Mouse (Mus musculus) Muller cell, postnatal 12 days (primary cell): ENCODE data around the gene Klhl4.

Source experiments
- DNase-seq: peaks from one replicate; pipeline ENCODE4 v3.0.0-alpha.2; 2015; ENCODE audit errors: inconsistent ontology term

The Klhl4 gene

DNA sequence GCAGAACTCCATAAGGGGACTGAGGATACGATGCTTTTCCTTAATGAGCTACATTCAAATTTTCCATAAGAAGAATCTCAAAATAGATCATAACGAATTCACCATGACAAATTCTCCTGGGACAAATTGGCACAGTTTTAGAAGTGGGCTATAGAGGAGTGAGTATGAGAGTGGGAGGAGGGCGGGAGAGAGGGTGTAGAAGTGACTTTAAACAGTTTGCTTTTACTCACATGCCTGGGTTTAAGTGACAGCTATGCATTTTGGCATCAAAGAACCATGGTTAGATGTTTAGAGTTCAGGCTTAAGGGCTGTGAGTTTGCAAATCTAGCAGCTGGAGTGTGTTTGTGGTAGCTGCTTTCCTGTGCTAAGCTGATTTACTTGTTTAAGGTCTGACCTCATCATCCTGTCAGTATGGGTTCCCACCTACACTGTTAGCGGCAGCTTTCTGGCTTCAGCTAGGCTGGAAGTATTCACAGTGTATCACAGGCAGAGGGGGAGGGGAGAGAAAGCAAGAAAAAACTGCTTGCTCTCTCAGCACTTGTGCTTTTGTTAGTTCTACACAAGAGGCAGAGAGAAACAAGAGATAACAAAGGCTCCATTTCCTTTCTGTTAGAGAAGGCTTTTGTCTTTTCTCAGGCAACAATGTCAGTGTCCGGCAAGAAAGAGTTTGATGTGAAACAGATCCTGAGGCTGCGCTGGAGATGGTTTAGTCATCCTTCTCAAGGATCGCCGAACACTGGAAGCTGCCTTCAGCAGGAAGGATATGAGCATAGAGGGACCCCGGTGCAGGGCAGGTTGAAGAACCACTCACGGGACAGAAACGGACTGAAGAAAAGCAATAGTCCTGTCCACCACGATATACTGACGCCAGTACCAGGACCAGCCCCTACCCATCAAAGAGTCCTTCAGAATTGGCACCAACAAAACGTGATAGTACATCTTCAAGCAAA lies at the start of gene Klhl4:
TSS of gene Klhl4 (plus strand) at position 552 of the 950 bp plus-strand sequence.
- peak; percentile 13 for DNase-seq

DNA sequence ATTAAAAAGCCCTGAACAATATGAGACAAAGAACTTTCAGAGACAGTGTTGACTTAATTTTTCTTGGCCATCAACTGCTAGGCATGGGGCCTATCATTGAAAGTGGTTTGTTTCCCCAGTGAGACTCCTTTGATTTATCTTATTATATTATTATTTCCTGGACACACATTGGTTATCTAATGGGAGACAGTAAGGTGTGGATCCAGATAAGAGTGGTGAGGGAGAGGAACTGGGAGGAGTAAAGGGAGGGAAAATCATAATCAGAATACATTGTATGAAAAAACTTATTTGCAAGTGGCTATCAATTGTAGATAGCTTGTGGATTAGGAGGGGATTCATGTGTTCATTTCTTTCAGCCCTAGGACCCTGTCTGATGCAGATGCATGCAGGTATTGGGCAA lies 10.0 kb downstream of the Klhl4 start:
- DNase-seq, result no peak

DNA sequence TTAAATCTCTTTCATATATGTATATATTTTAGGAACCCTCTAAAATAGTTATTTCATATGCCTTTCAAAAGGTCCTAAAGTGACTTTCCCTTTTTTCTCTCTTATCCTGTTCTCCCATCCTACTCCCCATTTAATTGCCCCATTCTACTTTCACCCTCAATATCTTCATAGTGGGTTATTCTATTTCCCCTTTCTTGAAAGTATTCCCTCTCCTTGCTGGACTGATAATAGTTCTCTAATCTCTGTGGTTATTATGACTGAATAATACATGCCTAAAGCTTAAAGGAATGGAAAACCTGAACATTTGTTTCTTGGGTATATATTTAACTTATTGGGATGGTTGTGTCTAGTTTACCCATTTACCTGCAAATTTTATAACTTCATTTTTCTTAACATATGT lies 12.6 kb downstream of the Klhl4 start:
- DNase-seq, result no peak

- DNase-seq, result no peak
Observed at GRCm38 (mm10) chrX:114558141-114558540, 84.0 kb downstream of the Klhl4 start.

DNA sequence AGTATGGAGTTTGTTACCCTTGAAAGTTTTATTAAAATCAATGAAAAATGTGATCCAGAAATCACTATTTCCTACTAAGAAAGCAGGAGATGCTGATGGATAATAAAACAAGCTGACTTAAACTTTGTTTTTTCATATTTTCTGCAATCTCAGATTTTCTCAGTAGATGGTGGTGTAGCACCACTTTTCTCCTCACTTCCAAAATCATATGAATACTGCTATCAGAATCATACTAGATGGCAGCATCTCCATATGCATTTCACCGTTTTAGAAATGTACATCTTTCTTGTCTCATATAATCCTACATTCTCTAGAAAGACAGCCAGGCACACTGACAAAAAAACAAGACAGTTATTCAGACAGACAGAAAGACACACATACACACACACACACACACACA lies 108.2 kb downstream of the Klhl4 start:
- DNase-seq, result no peak
